Mouse (Mus musculus): ENCODE results near the gene Fam83f. TPM values are rescaled to one million over a fixed set of nuclear protein-coding genes. Genes with fewer than 3 reads are reported as not detected.

The Fam83f gene
- polyA plus RNA-seq, 1 experiment from 2014 or later = 0.81 TPM

GRCm38 (mm10) chr15:80658815-80659471 lies 12.7 kb upstream of the Fam83f start:
- H3K4me2 ChIP-seq (ENCODE audit: low read depth, low read length) = no peak overlapping the region
- H3K36me3 ChIP-seq (ENCODE audit: control insufficient read depth, insufficient read depth) = no peaks in the 10 kb centered on the region
- no peak for ATAC-seq (replicated peaks; ENCODE audit: extremely low read depth, insufficient read depth, low FRiP score)
- peaks cover 4% of the 10 kb centered on the region; the same call in 1 of the 2 replicates for H3K4me1 ChIP-seq (ENCODE audit: control insufficient read depth, insufficient read depth, low read length)
- no peak overlapping the region for H3K9ac ChIP-seq (ENCODE audit: low read length)
- no peaks in the 10 kb centered on the region for H3K9me3 ChIP-seq (replicated peaks; ENCODE audit: control insufficient read depth, low read length)
- 67% methylated on average over 6 of the region's 6 CpGs for WGBS
- no peak overlapping the region for H3K4me3 ChIP-seq (ENCODE audit: low read length)
- H3K27me3 ChIP-seq (ENCODE audit: control insufficient read depth, insufficient read depth, low read length) = peaks cover 9% of the 10 kb centered on the region; the same call in 1 of the 2 replicates
- H3K27ac ChIP-seq (ENCODE audit: low read length) = no peak overlapping the region

- H3K4me2 ChIP-seq (ENCODE audit: low read depth, low read length) = no peak overlapping the region
- 46% methylated on average over 4 of the region's 4 CpGs for WGBS
- H3K9me3 ChIP-seq (replicated peaks; ENCODE audit: control insufficient read depth, low read length) = no peaks in the 10 kb centered on the region
- no peaks in the 10 kb centered on the region for H3K36me3 ChIP-seq (ENCODE audit: control insufficient read depth, insufficient read depth)
- no peak overlapping the region for H3K4me3 ChIP-seq (ENCODE audit: low read length)
- no peak overlapping the region for H3K27ac ChIP-seq (ENCODE audit: low read length)
- ATAC-seq (replicated peaks; ENCODE audit: extremely low read depth, insufficient read depth, low FRiP score) = no peak
- peaks cover 4% of the 10 kb centered on the region; the same call in 1 of the 2 replicates for H3K27me3 ChIP-seq (ENCODE audit: control insufficient read depth, insufficient read depth, low read length)
- H3K9ac ChIP-seq (ENCODE audit: low read length) = no peak overlapping the region
- peaks cover 7% of the 10 kb centered on the region; the same call in 1 of the 2 replicates for H3K4me1 ChIP-seq (ENCODE audit: control insufficient read depth, insufficient read depth, low read length)
Measured at GRCm38 (mm10) chr15:80660963-80661362, 10.7 kb upstream of the Fam83f start.

- Histone ChIP-seq H3K9ac (ENCODE audit: low read length) (no peak overlapping the region), H3K36me3 (ENCODE audit: control insufficient read depth, insufficient read depth) (no peaks in the 10 kb centered on the region), H3K4me1 (ENCODE audit: control insufficient read depth, insufficient read depth, low read length) (peaks cover 6% of the 10 kb centered on the region; the same call in 1 of the 2 replicates), H3K9me3 (replicated peaks; ENCODE audit: control insufficient read depth, low read length) (peaks cover 3% of the 10 kb centered on the region), H3K27me3 (ENCODE audit: control insufficient read depth, insufficient read depth, low read length) (peaks cover 4% of the 10 kb centered on the region; the same call in 1 of the 2 replicates), H3K4me3 (ENCODE audit: low read length) (no peak overlapping the region), H3K27ac (ENCODE audit: low read length) (no peak overlapping the region), H3K4me2 (ENCODE audit: low read depth, low read length) (no peak overlapping the region)
- 33% methylated on average over 4 of the region's 4 CpGs for WGBS
- no peak for ATAC-seq (replicated peaks; ENCODE audit: extremely low read depth, insufficient read depth, low FRiP score)
Measured at GRCm38 (mm10) chr15:80664444-80664843, 7.2 kb upstream of the Fam83f start.

GRCm38 (mm10) chr15:80672810-80673209 lies 1.2 kb downstream of the Fam83f start:
- Histone ChIP-seq H3K4me1 (ENCODE audit: control insufficient read depth, insufficient read depth, low read length) (peaks cover 17% of the 10 kb centered on the region), H3K4me2 (ENCODE audit: low read depth, low read length) (no peak overlapping the region), H3K27me3 (ENCODE audit: control insufficient read depth, insufficient read depth, low read length) (peaks cover 16% of the 10 kb centered on the region), H3K9me3 (replicated peaks; ENCODE audit: control insufficient read depth, low read length) (no peaks in the 10 kb centered on the region; the same call in 1 of the 2 replicates), H3K9ac (ENCODE audit: low read length) (no peak overlapping the region), H3K27ac (ENCODE audit: low read length) (no peak overlapping the region), H3K36me3 (ENCODE audit: control insufficient read depth, insufficient read depth) (no peaks in the 10 kb centered on the region), H3K4me3 (ENCODE audit: low read length) (no peak overlapping the region)
- ATAC-seq (replicated peaks; ENCODE audit: extremely low read depth, insufficient read depth, low FRiP score) = no peak
- 47% methylated on average over 2 of the region's 2 CpGs for WGBS

- Histone ChIP-seq H3K4me2 (ENCODE audit: low read depth, low read length) (no peak overlapping the region), H3K4me1 (ENCODE audit: control insufficient read depth, insufficient read depth, low read length) (peaks cover 17% of the 10 kb centered on the region), H3K9me3 (replicated peaks; ENCODE audit: control insufficient read depth, low read length) (no peaks in the 10 kb centered on the region), H3K36me3 (ENCODE audit: control insufficient read depth, insufficient read depth) (no peaks in the 10 kb centered on the region), H3K27me3 (ENCODE audit: control insufficient read depth, insufficient read depth, low read length) (peaks cover 16% of the 10 kb centered on the region), H3K27ac (ENCODE audit: low read length) (no peak overlapping the region), H3K9ac (ENCODE audit: low read length) (no peak overlapping the region), H3K4me3 (ENCODE audit: low read length) (no peak overlapping the region)
- ATAC-seq (replicated peaks; ENCODE audit: extremely low read depth, insufficient read depth, low FRiP score) = no peak
- 72% methylated on average over 4 of the region's 4 CpGs for WGBS
Measured at GRCm38 (mm10) chr15:80673337-80674095, 1.9 kb downstream of the Fam83f start.

- WGBS = 74% methylated on average over 6 of the region's 6 CpGs
- no peak overlapping the region for H3K27ac ChIP-seq (ENCODE audit: low read length)
- no peaks in the 10 kb centered on the region for H3K9me3 ChIP-seq (replicated peaks; ENCODE audit: control insufficient read depth, low read length)
- ATAC-seq (replicated peaks; ENCODE audit: extremely low read depth, insufficient read depth, low FRiP score) = no peak
- no peaks in the 10 kb centered on the region for H3K36me3 ChIP-seq (ENCODE audit: control insufficient read depth, insufficient read depth)
- H3K4me3 ChIP-seq (ENCODE audit: low read length) = no peak overlapping the region
- H3K27me3 ChIP-seq (ENCODE audit: control insufficient read depth, insufficient read depth, low read length) = peaks cover 15% of the 10 kb centered on the region
- no peak overlapping the region for H3K4me2 ChIP-seq (ENCODE audit: low read depth, low read length)
- peaks cover 26% of the 10 kb centered on the region for H3K4me1 ChIP-seq (ENCODE audit: control insufficient read depth, insufficient read depth, low read length)
- no peak overlapping the region for H3K9ac ChIP-seq (ENCODE audit: low read length)
Measured at GRCm38 (mm10) chr15:80674700-80675099, 3.1 kb downstream of the Fam83f start.

- Histone ChIP-seq H3K9ac (ENCODE audit: low read length) (no peak overlapping the region), H3K27ac (ENCODE audit: low read length) (peak overlapping the region; percentile 78), H3K4me3 (ENCODE audit: low read length) (no peak overlapping the region), H3K4me2 (ENCODE audit: low read depth, low read length) (peak overlapping the region; percentile 29; the same call in 1 of the 2 replicates), H3K9me3 (replicated peaks; ENCODE audit: control insufficient read depth, low read length) (no peaks in the 10 kb centered on the region), H3K4me1 (ENCODE audit: control insufficient read depth, insufficient read depth, low read length) (peaks cover 35% of the 10 kb centered on the region), H3K27me3 (ENCODE audit: control insufficient read depth, insufficient read depth, low read length) (no peaks in the 10 kb centered on the region), H3K36me3 (ENCODE audit: control insufficient read depth, insufficient read depth) (no peaks in the 10 kb centered on the region)
- peak; percentile 75 for ATAC-seq (replicated peaks; ENCODE audit: extremely low read depth, insufficient read depth, low FRiP score)
- 30% methylated on average over 8 of the region's 8 CpGs for WGBS
Measured at GRCm38 (mm10) chr15:80679515-80680215, 8.0 kb downstream of the Fam83f start.

- H3K4me2 ChIP-seq (ENCODE audit: low read depth, low read length) = no peak overlapping the region
- ATAC-seq (replicated peaks; ENCODE audit: extremely low read depth, insufficient read depth, low FRiP score) = peak; percentile 69
- no peak overlapping the region for H3K9ac ChIP-seq (ENCODE audit: low read length)
- no peaks in the 10 kb centered on the region; the same call in 1 of the 2 replicates for H3K27me3 ChIP-seq (ENCODE audit: control insufficient read depth, insufficient read depth, low read length)
- no peaks in the 10 kb centered on the region for H3K9me3 ChIP-seq (replicated peaks; ENCODE audit: control insufficient read depth, low read length)
- WGBS = 29% methylated on average over 7 of the region's 7 CpGs
- no peak overlapping the region for H3K4me3 ChIP-seq (ENCODE audit: low read length)
- H3K27ac ChIP-seq (ENCODE audit: low read length) = peak overlapping the region; percentile 17; the same call in 1 of the 2 replicates
- H3K36me3 ChIP-seq (ENCODE audit: control insufficient read depth, insufficient read depth) = no peaks in the 10 kb centered on the region
- peaks cover 37% of the 10 kb centered on the region for H3K4me1 ChIP-seq (ENCODE audit: control insufficient read depth, insufficient read depth, low read length)
Measured at GRCm38 (mm10) chr15:80680347-80681030, 8.8 kb downstream of the Fam83f start.
